Mouse (Mus musculus) bone marrow, adult 2 months (tissue): ENCODE measurements around the gene Lingo1.

Experiments used
- CTCF ChIP-seq: fragments of 200-500 bp; IDR thresholded peaks from 2 replicates; pipeline ENCODE4 v1.5.1; 2011; ENCODE audit warnings: low read length, control low read depth; ENCODE audit not compliant: control insufficient read depth, insufficient read depth
- POLR2A ChIP-seq: fragments of 200-500 bp; IDR thresholded peaks from 2 replicates; pipeline ENCODE4 v1.6.1; 2011; ENCODE audit warnings: low read depth, mild to moderate bottlenecking, control low read depth, low read length, borderline replicate concordance; ENCODE audit not compliant: control insufficient read depth

GRCm38 (mm10) chr9:56623361-56623760, 172.9 kb downstream of the Lingo1 start:
- TF ChIP-seq POLR2A (no peak), CTCF (no peak)
